Mouse (Mus musculus) brain, embryonic 14.5 days (tissue): ENCODE results near the gene Trim75. TPM values are rescaled to one million over a fixed set of nuclear protein-coding genes. Genes with fewer than 3 reads are reported as not detected.

Experiments used
- DNase-seq: peaks from one replicate; pipeline ENCODE4 v3.0.0-alpha.2; 2011; ENCODE audit warnings: low read depth
- CTCF ChIP-seq: fragments of 200-500 bp; IDR thresholded peaks from 2 replicates; pipeline ENCODE4 v1.5.1; 2012; ENCODE audit warnings: inconsistent platforms, mild to moderate bottlenecking, moderate library complexity, borderline replicate concordance; ENCODE audit not compliant: insufficient read depth, insufficient read length; ENCODE audit errors: extremely low read depth
- POLR2A ChIP-seq: fragments of 200-500 bp; IDR thresholded peaks from 2 replicates; pipeline ENCODE4 v1.6.1; 2012; ENCODE audit warnings: mild to moderate bottlenecking, inconsistent platforms, borderline replicate concordance; ENCODE audit not compliant: poor library complexity, insufficient read depth, insufficient read length, severe bottlenecking; ENCODE audit errors: extremely low read depth
- polyA plus RNA-seq: library from polyadenylated mRNA; depleted of rRNA; stranded (reverse); fragments of >200 nt; gene quantifications from 2 replicates; pipeline ENCODE4 v1.2.3, GENCODE M21; 2012; rRNA removed

Gene Trim75
- polyA plus RNA-seq, 1 experiment: not detected

- peak; percentile 88 for DNase-seq
- no peak for TF ChIP-seq POLR2A
- TF ChIP-seq CTCF: peak; percentile 87
Observed at GRCm38 (mm10) chr8:64941495-64941894, 46.1 kb downstream of the Trim75 start.

GRCm38 (mm10) chr8:64941019-64941418 lies 46.6 kb downstream of the Trim75 start:
- no peak for TF ChIP-seq POLR2A
- TF ChIP-seq CTCF: peak; percentile 14; the same call in 1 of the 2 replicates
- no peak for DNase-seq

- no peak for TF ChIP-seq POLR2A
- no peak for TF ChIP-seq CTCF
- no peak for DNase-seq
Observed at GRCm38 (mm10) chr8:64934997-64935396, 52.6 kb downstream of the Trim75 start.

Other genes starting within 250 kb of the Trim75 start
- 41.2 and 44.9 TPM in 2 replicates for gene Klhl2, start 137.8 kb downstream of the Trim75 start, polyA plus RNA-seq
- 15.2 and 17.7 TPM in 2 replicates for gene Tmem192, start 40.6 kb downstream of the Trim75 start, polyA plus RNA-seq
- not detected in 2 replicates for gene Trim61, start 30.7 kb upstream of the Trim75 start, polyA plus RNA-seq
- gene Trim60, start 30.8 kb upstream of the Trim75 start, polyA plus RNA-seq: not detected in 2 replicates
- 2.3 and 2.4 TPM in 2 replicates for gene Apela, start 49.5 kb upstream of the Trim75 start, polyA plus RNA-seq
- not detected in 2 replicates for gene Gm10663, start 87.2 kb upstream of the Trim75 start, polyA plus RNA-seq
- not detected in 2 replicates for gene BC030870, start 141.7 kb upstream of the Trim75 start, polyA plus RNA-seq